Mouse (Mus musculus): ENCODE data around the gene Paqr9. TPM values are rescaled to one million over a fixed set of nuclear protein-coding genes. Genes with fewer than 3 reads are reported as not detected.

Gene Paqr9
- total and polyA plus RNA-seq, 2 experiments from 2014 or later, result 5.9 to 22.3 TPM

DNA sequence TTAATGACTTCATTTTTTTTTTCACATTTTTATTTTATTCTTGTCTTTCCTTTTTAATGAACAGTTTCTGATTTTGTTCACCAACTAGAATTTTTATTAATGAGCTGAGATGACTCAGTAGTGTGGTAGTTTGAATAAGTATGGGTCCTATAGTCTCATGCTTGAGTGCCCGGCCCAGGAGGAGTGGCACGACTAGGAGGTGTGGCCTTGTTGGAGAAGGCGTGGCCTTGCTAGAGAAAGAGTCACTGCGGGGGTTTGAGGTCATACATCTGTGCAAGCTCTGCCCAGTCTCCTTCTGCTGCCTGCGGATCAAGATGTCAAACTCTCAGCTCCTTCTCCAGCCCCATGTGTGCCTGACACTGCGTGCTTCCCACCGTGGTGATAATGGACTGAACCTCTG lies 28.6 kb downstream of the Paqr9 start:
- Histone ChIP-seq H3K4me1 (ENCODE audit: insufficient read depth, low read length) (no peaks in the 10 kb centered on the region), H3K27me3 (ENCODE audit: insufficient read depth, low read length) (no peaks in the 10 kb centered on the region), H3K9me3 (ENCODE audit: low read length) (no peaks in the 10 kb centered on the region), H3K27ac (no peak overlapping the region), H3K36me3 (ENCODE audit: insufficient read depth, low read length) (no peaks in the 10 kb centered on the region), H3K4me2 (ENCODE audit: low read depth, low read length) (no peak overlapping the region), H3K9ac (replicated peaks; ENCODE audit: low read length) (no peak overlapping the region), H3K4me3 (ENCODE audit: low read length) (no peak overlapping the region)
- ATAC-seq, result no peak
- no peak for TF ChIP-seq CTCF (IDR thresholded peaks at IDR 0.05; ENCODE audit: low read depth)
- no peak for DNase-seq (ENCODE audit: low spot score)
- WGBS, result 90% methylated on average over 7 of the region's 7 CpGs

DNA sequence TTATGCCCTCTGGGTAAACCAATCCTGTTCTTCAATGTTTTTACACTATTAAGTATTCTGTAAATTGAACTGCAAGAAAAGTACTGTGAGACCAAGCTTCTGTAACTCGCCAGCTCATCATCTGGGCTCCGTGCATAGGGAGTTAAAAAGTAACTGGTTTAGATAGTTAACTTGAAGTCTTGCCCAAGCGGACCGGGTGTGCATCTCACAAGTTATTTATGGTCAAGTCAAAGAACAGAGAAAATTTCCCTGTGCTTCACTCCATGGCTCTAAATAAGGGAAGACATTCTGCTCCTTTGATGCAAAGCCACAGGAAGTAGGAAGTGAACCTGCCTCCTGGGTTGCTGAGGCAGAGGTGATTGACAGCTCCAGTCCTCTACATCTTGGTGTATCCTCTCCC lies 34.8 kb downstream of the Paqr9 start:
- H3K36me3 ChIP-seq (ENCODE audit: insufficient read depth, low read length), result no peaks in the 10 kb centered on the region
- H3K4me2 ChIP-seq (ENCODE audit: low read depth, low read length), result no peak overlapping the region
- WGBS, result 80% methylated on average over 4 of the region's 4 CpGs
- DNase-seq (ENCODE audit: low spot score) (no peak), ATAC-seq (no peak)
- TF ChIP-seq CTCF (IDR thresholded peaks at IDR 0.05; ENCODE audit: low read depth), result no peak
- H3K4me1 ChIP-seq (ENCODE audit: insufficient read depth, low read length), result no peaks in the 10 kb centered on the region
- no peak overlapping the region for H3K9ac ChIP-seq (replicated peaks; ENCODE audit: low read length)
- H3K27ac ChIP-seq, result no peak overlapping the region
- no peaks in the 10 kb centered on the region for H3K9me3 ChIP-seq (ENCODE audit: low read length)
- H3K27me3 ChIP-seq (ENCODE audit: insufficient read depth, low read length), result no peaks in the 10 kb centered on the region
- H3K4me3 ChIP-seq (ENCODE audit: low read length), result no peak overlapping the region

GRCm38 (mm10) chr9:95597466-95598178 lies 38.2 kb downstream of the Paqr9 start:
- H3K9me3 ChIP-seq (ENCODE audit: low read length), result no peaks in the 10 kb centered on the region
- no peak for ATAC-seq
- H3K4me3 ChIP-seq (ENCODE audit: low read length), result no peak overlapping the region
- no peak for DNase-seq (ENCODE audit: low spot score)
- peak overlapping the region; percentile 41 for H3K4me2 ChIP-seq (ENCODE audit: low read depth, low read length)
- H3K27ac ChIP-seq, result no peak overlapping the region
- H3K9ac ChIP-seq (replicated peaks; ENCODE audit: low read length), result no peak overlapping the region
- no peaks in the 10 kb centered on the region for H3K36me3 ChIP-seq (ENCODE audit: insufficient read depth, low read length)
- no peaks in the 10 kb centered on the region for H3K27me3 ChIP-seq (ENCODE audit: insufficient read depth, low read length)
- no peaks in the 10 kb centered on the region for H3K4me1 ChIP-seq (ENCODE audit: insufficient read depth, low read length)
- WGBS, result 55% methylated on average over 13 of the region's 13 CpGs
- TF ChIP-seq CTCF (IDR thresholded peaks at IDR 0.05; ENCODE audit: low read depth), result no peak

GRCm38 (mm10) chr9:95598179-95598721 lies 38.8 kb downstream of the Paqr9 start:
- H3K36me3 ChIP-seq (ENCODE audit: insufficient read depth, low read length), result no peaks in the 10 kb centered on the region
- no peaks in the 10 kb centered on the region for H3K9me3 ChIP-seq (ENCODE audit: low read length)
- H3K27ac ChIP-seq, result no peak overlapping the region
- no peak overlapping the region for H3K4me3 ChIP-seq (ENCODE audit: low read length)
- no peaks in the 10 kb centered on the region for H3K27me3 ChIP-seq (ENCODE audit: insufficient read depth, low read length)
- WGBS, result 49% methylated on average over 19 of the region's 19 CpGs
- no peak for ATAC-seq
- peak overlapping the region; percentile 41 for H3K4me2 ChIP-seq (ENCODE audit: low read depth, low read length)
- H3K9ac ChIP-seq (replicated peaks; ENCODE audit: low read length), result no peak overlapping the region
- no peak for DNase-seq (ENCODE audit: low spot score)
- no peak for TF ChIP-seq CTCF (IDR thresholded peaks at IDR 0.05; ENCODE audit: low read depth)
- no peaks in the 10 kb centered on the region for H3K4me1 ChIP-seq (ENCODE audit: insufficient read depth, low read length)

- DNase-seq (ENCODE audit: low spot score) (no peak), ATAC-seq (no peak)
- H3K27ac ChIP-seq, result no peak overlapping the region
- no peaks in the 10 kb centered on the region for H3K4me1 ChIP-seq (ENCODE audit: insufficient read depth, low read length)
- peak; percentile 25; the same call in 1 of the 2 replicates for TF ChIP-seq CTCF (IDR thresholded peaks at IDR 0.05; ENCODE audit: low read depth)
- H3K9me3 ChIP-seq (ENCODE audit: low read length), result no peaks in the 10 kb centered on the region
- H3K36me3 ChIP-seq (ENCODE audit: insufficient read depth, low read length), result no peaks in the 10 kb centered on the region
- 88% methylated on average over 4 of the region's 4 CpGs for WGBS
- H3K4me3 ChIP-seq (ENCODE audit: low read length), result no peak overlapping the region
- no peak overlapping the region for H3K9ac ChIP-seq (replicated peaks; ENCODE audit: low read length)
- H3K4me2 ChIP-seq (ENCODE audit: low read depth, low read length), result no peak overlapping the region
- H3K27me3 ChIP-seq (ENCODE audit: insufficient read depth, low read length), result no peaks in the 10 kb centered on the region
Measured at GRCm38 (mm10) chr9:95599399-95599798, 39.9 kb downstream of the Paqr9 start.

DNA sequence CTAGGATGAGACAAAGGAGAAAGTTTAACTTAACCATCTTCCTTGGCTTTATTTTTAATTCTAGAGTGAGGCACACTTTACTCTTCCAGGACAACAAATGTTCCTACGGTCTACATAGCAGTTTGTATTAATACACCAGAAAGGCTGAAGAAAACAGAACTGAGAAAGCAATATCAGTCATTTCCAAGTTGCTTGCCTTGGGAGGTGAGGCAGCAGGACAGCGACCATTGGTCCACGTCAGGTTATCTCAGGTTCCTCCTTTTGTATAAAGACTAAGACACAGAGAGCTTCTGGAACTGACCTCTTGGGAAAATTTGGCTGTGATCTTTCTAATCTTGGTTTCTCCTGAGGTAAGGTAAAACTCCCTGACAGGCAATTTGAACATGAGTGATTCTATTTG lies 43.4 kb downstream of the Paqr9 start:
- Histone ChIP-seq H3K36me3 (ENCODE audit: insufficient read depth, low read length) (no peaks in the 10 kb centered on the region), H3K27me3 (ENCODE audit: insufficient read depth, low read length) (no peaks in the 10 kb centered on the region), H3K9me3 (ENCODE audit: low read length) (no peaks in the 10 kb centered on the region), H3K4me3 (ENCODE audit: low read length) (no peak overlapping the region), H3K27ac (no peak overlapping the region), H3K4me2 (ENCODE audit: low read depth, low read length) (no peak overlapping the region), H3K4me1 (ENCODE audit: insufficient read depth, low read length) (no peaks in the 10 kb centered on the region), H3K9ac (replicated peaks; ENCODE audit: low read length) (no peak overlapping the region)
- ATAC-seq (no peak), DNase-seq (ENCODE audit: low spot score) (no peak)
- no peak for TF ChIP-seq CTCF (IDR thresholded peaks at IDR 0.05; ENCODE audit: low read depth)
- WGBS, result 84% methylated on average over 3 of the region's 3 CpGs

- 87% methylated on average over 9 of the region's 9 CpGs for WGBS
- no peak for ATAC-seq
- TF ChIP-seq CTCF (IDR thresholded peaks at IDR 0.05; ENCODE audit: low read depth), result no peak
Measured at GRCm38 (mm10) chr9:95603316-95603715, 43.9 kb downstream of the Paqr9 start.

More at GRCm38 (mm10) chr9:95603316-95603715, 43.9 kb downstream of the Paqr9 start:
- no peak overlapping the region for H3K4me3 ChIP-seq (ENCODE audit: low read length)
- no peaks in the 10 kb centered on the region for H3K4me1 ChIP-seq (ENCODE audit: insufficient read depth, low read length)
- no peaks in the 10 kb centered on the region for H3K27me3 ChIP-seq (ENCODE audit: insufficient read depth, low read length)
- H3K27ac ChIP-seq, result no peak overlapping the region
- no peak overlapping the region for H3K4me2 ChIP-seq (ENCODE audit: low read depth, low read length)
- H3K9ac ChIP-seq (replicated peaks; ENCODE audit: low read length), result no peak overlapping the region
- DNase-seq (ENCODE audit: low spot score), result no peak
- H3K9me3 ChIP-seq (ENCODE audit: low read length), result no peaks in the 10 kb centered on the region
- H3K36me3 ChIP-seq (ENCODE audit: insufficient read depth, low read length), result no peaks in the 10 kb centered on the region

Measured in hindbrain, postnatal 0 days (tissue).